Mouse (Mus musculus) small intestine, adult 2 months (tissue): ENCODE measurements around the gene Tomm70a. TPM values are rescaled to one million over a fixed set of nuclear protein-coding genes. Genes with fewer than 3 reads are reported as not detected.

ENCODE experiments used
- H3K27ac ChIP-seq: fragments of 200-500 bp; 2 replicates; pipeline ENCODE4 v1.5.1; 2012; ENCODE audit warnings: low read depth, low read length, control low read depth, inconsistent platforms; ENCODE audit not compliant: insufficient read depth
- H3K27me3 ChIP-seq: fragments of 200-500 bp; 2 replicates; pipeline ENCODE4 v1.6.1; 2012; ENCODE audit warnings: mild to moderate bottlenecking, moderate library complexity, low read length, inconsistent platforms; ENCODE audit not compliant: control insufficient read depth, insufficient read depth
- H3K36me3 ChIP-seq: fragments of 200-500 bp; 2 replicates; pipeline ENCODE4 v1.6.1; 2012; ENCODE audit warnings: mild to moderate bottlenecking, low read length, control low read depth, inconsistent platforms; ENCODE audit not compliant: control insufficient read depth, insufficient read depth
- H3K4me1 ChIP-seq: fragments of 200-500 bp; 2 replicates; pipeline ENCODE4 v1.6.1; 2012; ENCODE audit warnings: low read length, inconsistent platforms, mixed read lengths; ENCODE audit not compliant: control insufficient read depth, insufficient read depth, insufficient read length
- H3K4me3 ChIP-seq: fragments of 200-500 bp; 2 replicates; pipeline ENCODE4 v1.5.1; 2012; ENCODE audit warnings: low read depth, mild to moderate bottlenecking, control low read depth, inconsistent platforms, low read length, moderate library complexity
- CTCF ChIP-seq: fragments of 200-500 bp; IDR thresholded peaks from 2 replicates; pipeline ENCODE4 v1.5.1; 2012; ENCODE audit warnings: low read depth, mild to moderate bottlenecking, control low read depth, inconsistent platforms, low read length, moderate library complexity, mixed read lengths; ENCODE audit not compliant: insufficient replicate concordance, insufficient read length; ENCODE audit errors: extremely low read depth
- POLR2A ChIP-seq: fragments of 200-500 bp; IDR thresholded peaks from 2 replicates; pipeline ENCODE4 v1.6.1; 2012; ENCODE audit warnings: low read depth, mild to moderate bottlenecking, control low read depth, inconsistent platforms, low read length, moderate library complexity
- WGBS: fragments of 180-500 bp; shearing (Covaris S2); methylation state at CpG from one replicate; pipeline ENCODE4 v1.1.7; 2018; 5-methylcytosine and 5-hydroxymethylcytosine counted together
- polyA plus RNA-seq: library from polyadenylated mRNA; depleted of rRNA; stranded (reverse); fragments of >200 nt; gene quantifications from 2 replicates; pipeline ENCODE4 v1.2.3, GENCODE M21; 2012

Tomm70a gene
- polyA plus RNA-seq, 1 experiment = 8.5 TPM

GRCm38 (mm10) chr16:57175751-57176150 lies 54.2 kb downstream of the Tomm70a start:
- Histone ChIP-seq H3K27me3 (no peaks in the 10 kb centered on the region), H3K36me3 (peaks cover 36% of the 10 kb centered on the region), H3K27ac (no peak overlapping the region), H3K4me1 (no peaks in the 10 kb centered on the region), H3K4me3 (no peak overlapping the region)
- TF ChIP-seq CTCF (no peak), POLR2A (no peak)
- 86% methylated on average over 2 of the region's 2 CpGs for WGBS

GRCm38 (mm10) chr16:57176276-57176675 lies 54.8 kb downstream of the Tomm70a start:
- WGBS = 88% methylated on average over 7 of the region's 7 CpGs
- peaks cover 35% of the 10 kb centered on the region for H3K36me3 ChIP-seq
- no peak overlapping the region for H3K4me3 ChIP-seq
- no peak overlapping the region for H3K27ac ChIP-seq
- TF ChIP-seq CTCF = no peak
- no peak for TF ChIP-seq POLR2A
- no peaks in the 10 kb centered on the region for H3K27me3 ChIP-seq
- no peaks in the 10 kb centered on the region for H3K4me1 ChIP-seq

GRCm38 (mm10) chr16:57177254-57177653 lies 55.8 kb downstream of the Tomm70a start:
- Histone ChIP-seq H3K27ac (no peak overlapping the region), H3K27me3 (no peaks in the 10 kb centered on the region), H3K4me1 (no peaks in the 10 kb centered on the region), H3K36me3 (peaks cover 35% of the 10 kb centered on the region), H3K4me3 (no peak overlapping the region)
- TF ChIP-seq POLR2A = no peak
- TF ChIP-seq CTCF = peak; percentile 44; the same call in 1 of the 2 replicates
- WGBS = 67% methylated on average over 2 of the region's 2 CpGs

GRCm38 (mm10) chr16:57177664-57178063 lies 56.2 kb downstream of the Tomm70a start:
- H3K36me3 ChIP-seq = peaks cover 36% of the 10 kb centered on the region
- WGBS = 85% methylated on average over 10 of the region's 10 CpGs
- TF ChIP-seq POLR2A (no peak), CTCF (no peak)
- H3K4me1 ChIP-seq = no peaks in the 10 kb centered on the region
- no peak overlapping the region for H3K4me3 ChIP-seq
- no peak overlapping the region for H3K27ac ChIP-seq
- H3K27me3 ChIP-seq = no peaks in the 10 kb centered on the region

GRCm38 (mm10) chr16:57181180-57181579 lies 59.7 kb downstream of the Tomm70a start:
- Histone ChIP-seq H3K4me3 (no peak overlapping the region), H3K4me1 (no peaks in the 10 kb centered on the region), H3K27me3 (no peaks in the 10 kb centered on the region), H3K27ac (no peak overlapping the region), H3K36me3 (peaks cover 44% of the 10 kb centered on the region)
- 88% methylated on average over 11 of the region's 11 CpGs for WGBS
- no peak for TF ChIP-seq CTCF
- no peak for TF ChIP-seq POLR2A

- Histone ChIP-seq H3K27me3 (no peaks in the 10 kb centered on the region), H3K4me3 (no peak overlapping the region), H3K4me1 (no peaks in the 10 kb centered on the region), H3K27ac (no peak overlapping the region), H3K36me3 (peaks cover 45% of the 10 kb centered on the region)
- no peak for TF ChIP-seq CTCF
- no peak for TF ChIP-seq POLR2A
- WGBS = 74% methylated on average over 5 of the region's 5 CpGs
Observed at GRCm38 (mm10) chr16:57182037-57182436, 60.5 kb downstream of the Tomm70a start.

- H3K4me1 ChIP-seq = no peaks in the 10 kb centered on the region
- WGBS = 55% methylated on average over 4 of the region's 4 CpGs
- TF ChIP-seq CTCF (no peak), POLR2A (no peak)
- peaks cover 50% of the 10 kb centered on the region for H3K36me3 ChIP-seq
- H3K27me3 ChIP-seq = no peaks in the 10 kb centered on the region
- H3K4me3 ChIP-seq = no peak overlapping the region
- H3K27ac ChIP-seq = no peak overlapping the region
Observed at GRCm38 (mm10) chr16:57186618-57187017, 65.1 kb downstream of the Tomm70a start.

- Histone ChIP-seq H3K27me3 (no peaks in the 10 kb centered on the region), H3K36me3 (peaks cover 51% of the 10 kb centered on the region), H3K4me1 (no peaks in the 10 kb centered on the region), H3K4me3 (no peak overlapping the region), H3K27ac (no peak overlapping the region)
- WGBS = 76% methylated on average over 2 of the region's 2 CpGs
- no peak for TF ChIP-seq CTCF
- TF ChIP-seq POLR2A = no peak
Observed at GRCm38 (mm10) chr16:57189493-57189892, 68.0 kb downstream of the Tomm70a start.

- no peak overlapping the region for H3K4me3 ChIP-seq
- H3K27me3 ChIP-seq = no peaks in the 10 kb centered on the region
- H3K4me1 ChIP-seq = no peaks in the 10 kb centered on the region
- WGBS = 85% methylated on average over 8 of the region's 8 CpGs
- TF ChIP-seq POLR2A (no peak), CTCF (no peak)
- peaks cover 51% of the 10 kb centered on the region for H3K36me3 ChIP-seq
- H3K27ac ChIP-seq = no peak overlapping the region
Observed at GRCm38 (mm10) chr16:57190390-57190789, 68.9 kb downstream of the Tomm70a start.
